Mouse (Mus musculus): Measurements from ENCODE around the gene Tspear. TPM values are rescaled to one million over a fixed set of nuclear protein-coding genes. Genes with fewer than 3 reads are reported as not detected.
"Not testable (repeated sequence)": the region's sequence is repeated elsewhere in the genome, so short reads cannot be mapped to it uniquely, and the experiment has no call there.

The Tspear gene
- polyA plus RNA-seq, 1 experiment from 2014 or later, result 1.1 TPM

- Histone ChIP-seq H3K4me1 (peaks cover 24% of the 10 kb centered on the region), H3K9me3 (no peaks in the 10 kb centered on the region), H3K27me3 (ENCODE audit: poor library complexity, severe bottlenecking) (peaks cover 21% of the 10 kb centered on the region), H3K4me3 (no peak overlapping the region), H3K27ac (0 out of 2 replicates have a peak overlapping the region, but pooled peaks have one; percentile 41), H3K36me3 (replicated peaks) (no peaks in the 10 kb centered on the region)
- DNase-seq (ENCODE audit: extremely low spot score, low spot score), result no peak
- 83% methylated on average over 4 of the region's 4 CpGs for WGBS
These were observed 14.8 kb upstream of the Tspear start for GRCm38 (mm10) chr10:77671519-77671918.

- 60% methylated on average over 13 of the region's 13 CpGs for WGBS
- H3K4me3 ChIP-seq, result no peak overlapping the region
- H3K9me3 ChIP-seq, result no peaks in the 10 kb centered on the region
- peaks cover 42% of the 10 kb centered on the region for H3K4me1 ChIP-seq
- H3K36me3 ChIP-seq (replicated peaks), result no peaks in the 10 kb centered on the region
- peaks cover 43% of the 10 kb centered on the region for H3K27me3 ChIP-seq (ENCODE audit: poor library complexity, severe bottlenecking)
- DNase-seq (ENCODE audit: extremely low spot score, low spot score), result no peak
- no peak overlapping the region for H3K27ac ChIP-seq
These were observed 12.6 kb upstream of the Tspear start for GRCm38 (mm10) chr10:77673765-77674164.

GRCm38 (mm10) chr10:77677562-77677961 lies 8.8 kb upstream of the Tspear start:
- H3K4me3 ChIP-seq, result peak overlapping the region; percentile 52
- no peaks in the 10 kb centered on the region for H3K9me3 ChIP-seq
- H3K27ac ChIP-seq, result peak overlapping the region; percentile 78
- DNase-seq (ENCODE audit: extremely low spot score, low spot score), result peak; percentile 55
- peaks cover 48% of the 10 kb centered on the region for H3K4me1 ChIP-seq
- WGBS, result under 1% methylated on average over 35 of the region's 35 CpGs
- no peaks in the 10 kb centered on the region for H3K36me3 ChIP-seq (replicated peaks)
- H3K27me3 ChIP-seq (ENCODE audit: poor library complexity, severe bottlenecking), result peaks cover 56% of the 10 kb centered on the region

GRCm38 (mm10) chr10:77682994-77683393 lies 3.4 kb upstream of the Tspear start:
- H3K4me1 ChIP-seq, result peaks cover 45% of the 10 kb centered on the region
- peaks cover 74% of the 10 kb centered on the region for H3K27me3 ChIP-seq (ENCODE audit: poor library complexity, severe bottlenecking)
- no peak overlapping the region for H3K4me3 ChIP-seq
- no peak overlapping the region for H3K27ac ChIP-seq
- no peak for DNase-seq (ENCODE audit: extremely low spot score, low spot score)
- H3K9me3 ChIP-seq, result no peaks in the 10 kb centered on the region
- no peaks in the 10 kb centered on the region for H3K36me3 ChIP-seq (replicated peaks)
- 84% methylated on average over 7 of the region's 7 CpGs for WGBS

- Histone ChIP-seq H3K9me3 (no peaks in the 10 kb centered on the region), H3K27ac (no peak overlapping the region), H3K36me3 (replicated peaks) (no peaks in the 10 kb centered on the region), H3K4me3 (no peak overlapping the region), H3K27me3 (ENCODE audit: poor library complexity, severe bottlenecking) (peaks cover 74% of the 10 kb centered on the region), H3K4me1 (peaks cover 43% of the 10 kb centered on the region)
- 40% methylated on average over 8 of the region's 8 CpGs for WGBS
- DNase-seq (ENCODE audit: extremely low spot score, low spot score), result no peak
These were observed 2.2 kb upstream of the Tspear start for GRCm38 (mm10) chr10:77684181-77684580.

- DNase-seq (ENCODE audit: extremely low spot score, low spot score), result no peak
- no peaks in the 10 kb centered on the region for H3K36me3 ChIP-seq (replicated peaks)
- H3K4me3 ChIP-seq, result no peak overlapping the region
- H3K9me3 ChIP-seq, result no peaks in the 10 kb centered on the region
- 22% methylated on average over 10 of the region's 10 CpGs for WGBS
- H3K27ac ChIP-seq, result no peak overlapping the region
- H3K27me3 ChIP-seq (ENCODE audit: poor library complexity, severe bottlenecking), result peaks cover 83% of the 10 kb centered on the region
- peaks cover 54% of the 10 kb centered on the region for H3K4me1 ChIP-seq
These were observed 652 bp downstream of the Tspear start for GRCm38 (mm10) chr10:77687021-77687420.

- not testable (repeated sequence) for DNase-seq (ENCODE audit: extremely low spot score, low spot score); H3K4me3 ChIP-seq; H3K36me3 ChIP-seq (replicated peaks); H3K9me3 ChIP-seq
- WGBS, result 60% methylated on average over 3 of the region's 3 CpGs
- Histone ChIP-seq H3K27ac (peak within 1 kb of the TSS; percentile 35; the same call in 1 of the 2 replicates), H3K27me3 (ENCODE audit: poor library complexity, severe bottlenecking) (peaks cover 55% of the 10 kb centered on the region), H3K4me1 (peaks cover 47% of the 10 kb centered on the region)
These were observed 4.0 kb downstream of the Tspear start, which contains the start of gene Gm19402 for GRCm38 (mm10) chr10:77690356-77690807. Gene Gm19402, minus strand, starts transcription at chr10:77690757.

GRCm38 (mm10) chr10:77697133-77697532 lies 10.8 kb downstream of the Tspear start, which contains the start of gene Gm9508:
Gene Gm9508, minus strand, starts transcription at chr10:77697233.
- peaks cover 21% of the 10 kb centered on the region for H3K4me1 ChIP-seq
- H3K27me3 ChIP-seq (ENCODE audit: poor library complexity, severe bottlenecking), result no peaks in the 10 kb centered on the region
- H3K36me3 ChIP-seq (replicated peaks), result no peaks in the 10 kb centered on the region
- H3K27ac ChIP-seq, result no peak within 1 kb of the TSS
- no peaks in the 10 kb centered on the region; the same call in 1 of the 2 replicates for H3K9me3 ChIP-seq
- WGBS, result 43% methylated on average over 4 of the region's 4 CpGs
- H3K4me3 ChIP-seq, result no peak within 1 kb of the TSS
- DNase-seq (ENCODE audit: extremely low spot score, low spot score), result no peak

- H3K27ac ChIP-seq, result no peak within 1 kb of the TSS
- no peaks in the 10 kb centered on the region for H3K27me3 ChIP-seq (ENCODE audit: poor library complexity, severe bottlenecking)
- H3K4me1 ChIP-seq, result no peaks in the 10 kb centered on the region
- H3K36me3 ChIP-seq (replicated peaks), result no peaks in the 10 kb centered on the region
- peaks cover 38% of the 10 kb centered on the region for H3K9me3 ChIP-seq
- no peak for DNase-seq (ENCODE audit: extremely low spot score, low spot score)
- no peak within 1 kb of the TSS for H3K4me3 ChIP-seq
- WGBS, result 96% methylated on average over 1 of the region's 1 CpGs
These were observed 20.0 kb downstream of the Tspear start, which contains the start of gene Gm10272 for GRCm38 (mm10) chr10:77706326-77706725. Gene Gm10272, plus strand, starts transcription at chr10:77706626.

- no peak overlapping the region for H3K27ac ChIP-seq
- H3K36me3 ChIP-seq (replicated peaks), result no peaks in the 10 kb centered on the region
- peaks cover 28% of the 10 kb centered on the region for H3K9me3 ChIP-seq
- no peaks in the 10 kb centered on the region for H3K27me3 ChIP-seq (ENCODE audit: poor library complexity, severe bottlenecking)
- H3K4me1 ChIP-seq, result no peaks in the 10 kb centered on the region
- no peak overlapping the region for H3K4me3 ChIP-seq
- WGBS, result 78% methylated on average over 3 of the region's 3 CpGs
- no peak for DNase-seq (ENCODE audit: extremely low spot score, low spot score)
These were observed 23.5 kb downstream of the Tspear start for GRCm38 (mm10) chr10:77709831-77710230.

GRCm38 (mm10) chr10:77711157-77711556 lies 24.8 kb downstream of the Tspear start, which contains the start of gene Gm10024:
Gene Gm10024, plus strand, starts transcription at chr10:77711457.
- H3K9me3 ChIP-seq, result peaks cover 15% of the 10 kb centered on the region
- not testable (repeated sequence) for H3K4me3 ChIP-seq; H3K27ac ChIP-seq; DNase-seq (ENCODE audit: extremely low spot score, low spot score); H3K4me1 ChIP-seq; H3K27me3 ChIP-seq (ENCODE audit: poor library complexity, severe bottlenecking); H3K36me3 ChIP-seq (replicated peaks)

GRCm38 (mm10) chr10:77713734-77714133 lies 27.4 kb downstream of the Tspear start:
- 84% methylated on average over 4 of the region's 4 CpGs for WGBS
- H3K4me1 ChIP-seq, result no peaks in the 10 kb centered on the region
- H3K27me3 ChIP-seq (ENCODE audit: poor library complexity, severe bottlenecking), result no peaks in the 10 kb centered on the region
- DNase-seq (ENCODE audit: extremely low spot score, low spot score), result no peak
- H3K4me3 ChIP-seq, result no peak overlapping the region
- no peaks in the 10 kb centered on the region for H3K36me3 ChIP-seq (replicated peaks)
- peaks cover 7% of the 10 kb centered on the region; the same call in 1 of the 2 replicates for H3K9me3 ChIP-seq
- H3K27ac ChIP-seq, result no peak overlapping the region

GRCm38 (mm10) chr10:77715507-77715906 lies 29.1 kb downstream of the Tspear start, which contains the start of gene Gm10142:
Gene Gm10142, plus strand, starts transcription at chr10:77715807.
- H3K27me3 ChIP-seq (ENCODE audit: poor library complexity, severe bottlenecking), result no peaks in the 10 kb centered on the region
- H3K36me3 ChIP-seq (replicated peaks), result no peaks in the 10 kb centered on the region
- H3K9me3 ChIP-seq, result peaks cover 11% of the 10 kb centered on the region; the same call in 1 of the 2 replicates
- no peak within 1 kb of the TSS for H3K4me3 ChIP-seq
- WGBS, result 90% methylated on average over 1 of the region's 1 CpGs
- no peak within 1 kb of the TSS for H3K27ac ChIP-seq
- no peaks in the 10 kb centered on the region for H3K4me1 ChIP-seq
- no peak for DNase-seq (ENCODE audit: extremely low spot score, low spot score)
